Mouse (Mus musculus): Measurements from ENCODE around the gene Tecta.

Tecta gene

GRCm38 (mm10) chr9:42399829-42400228, at the start of gene Tecta:
TSS of gene Tecta (minus strand) at chr9:42399929.
- in situ Hi-C loops (cut with MboI, MseI), result loop anchor here (10.0 kb wide), 1 partner anchor 1075 kb away; no protein-coding TSS in a partner anchor

GRCm38 (mm10) chr9:42449043-42449442, 49.3 kb upstream of the Tecta start:
- in situ Hi-C loops (cut with MboI, MseI), result no loop called here

- in situ Hi-C loops (cut with MboI, MseI), result no loop called here
Observed at GRCm38 (mm10) chr9:42442100-42442499, 42.4 kb upstream of the Tecta start.

GRCm38 (mm10) chr9:42441234-42441633, 41.5 kb upstream of the Tecta start:
- in situ Hi-C loops (cut with MboI, MseI), result no loop called here

- in situ Hi-C loops (cut with MboI, MseI), result no loop called here
Observed at GRCm38 (mm10) chr9:42439446-42439845, 39.7 kb upstream of the Tecta start.

GRCm38 (mm10) chr9:42432155-42432554, 32.4 kb upstream of the Tecta start:
- in situ Hi-C loops (cut with MboI, MseI), result no loop called here

GRCm38 (mm10) chr9:42431606-42432005, 31.9 kb upstream of the Tecta start:
- in situ Hi-C loops (cut with MboI, MseI), result no loop called here

- in situ Hi-C loops (cut with MboI, MseI), result no loop called here
Observed at GRCm38 (mm10) chr9:42428060-42428924, 28.6 kb upstream of the Tecta start.

- in situ Hi-C loops (cut with MboI, MseI), result no loop called here
Observed at GRCm38 (mm10) chr9:42426661-42427358, 27.1 kb upstream of the Tecta start.

GRCm38 (mm10) chr9:42423649-42424048, 23.9 kb upstream of the Tecta start:
- in situ Hi-C loops (cut with MboI, MseI), result no loop called here

GRCm38 (mm10) chr9:42419687-42420086, 20.0 kb upstream of the Tecta start:
- in situ Hi-C loops (cut with MboI, MseI), result no loop called here

- in situ Hi-C loops (cut with MboI, MseI), result no loop called here
Observed at GRCm38 (mm10) chr9:42418786-42419185, 19.1 kb upstream of the Tecta start.

GRCm38 (mm10) chr9:42417352-42417952, 17.7 kb upstream of the Tecta start:
- in situ Hi-C loops (cut with MboI, MseI), result no loop called here

GRCm38 (mm10) chr9:42415184-42415583, 15.5 kb upstream of the Tecta start:
- in situ Hi-C loops (cut with MboI, MseI), result no loop called here

- in situ Hi-C loops (cut with MboI, MseI), result no loop called here
Observed at GRCm38 (mm10) chr9:42413345-42413744, 13.6 kb upstream of the Tecta start.

- in situ Hi-C loops (cut with MboI, MseI), result no loop called here
Observed at GRCm38 (mm10) chr9:42411296-42411695, 11.6 kb upstream of the Tecta start.

GRCm38 (mm10) chr9:42405736-42406135, 6.0 kb upstream of the Tecta start:
- in situ Hi-C loops (cut with MboI, MseI), result loop anchor here (10.0 kb wide), 1 partner anchor 1081 kb away; no protein-coding TSS in a partner anchor

GRCm38 (mm10) chr9:42401486-42401885, 1.8 kb upstream of the Tecta start:
- in situ Hi-C loops (cut with MboI, MseI), result loop anchor here (10.0 kb wide), 1 partner anchor 1077 kb away; no protein-coding TSS in a partner anchor

GRCm38 (mm10) chr9:42396141-42396540, 3.6 kb downstream of the Tecta start:
- in situ Hi-C loops (cut with MboI, MseI), result no loop called here

GRCm38 (mm10) chr9:42394903-42395302, 4.8 kb downstream of the Tecta start:
- in situ Hi-C loops (cut with MboI, MseI), result no loop called here

GRCm38 (mm10) chr9:42394321-42394720, 5.4 kb downstream of the Tecta start:
- in situ Hi-C loops (cut with MboI, MseI), result no loop called here

GRCm38 (mm10) chr9:42392927-42393326, 6.8 kb downstream of the Tecta start:
- in situ Hi-C loops (cut with MboI, MseI), result no loop called here

Data from T-helper 1 cell (primary cell).